Mouse (Mus musculus) cerebellum, adult (tissue): ENCODE measurements around the gene Tnr.
"Not testable (repeated sequence)": the region's sequence is repeated elsewhere in the genome, so short reads cannot be mapped to it uniquely, and the experiment has no call there.

ENCODE experiments used
- ATAC-seq: cut with Nextera tagmentation; 2 replicates; pipeline ENCODE4 v1.9.2; 2017; ENCODE audit warnings: mild to moderate bottlenecking, moderate library complexity, mixed read lengths; ENCODE audit not compliant: insufficient number of reproducible peaks, low FRiP score, low TSS enrichment

Gene Tnr

GRCm38 (mm10) chr1:159914726-159915125, 391.2 kb downstream of the Tnr start:
- ATAC-seq: no peak

GRCm38 (mm10) chr1:159920571-159920970, 397.0 kb downstream of the Tnr start:
- ATAC-seq: no peak

GRCm38 (mm10) chr1:159923010-159923409, 399.4 kb downstream of the Tnr start:
- ATAC-seq: no peak

- no peak for ATAC-seq
These were observed 400.5 kb downstream of the Tnr start for GRCm38 (mm10) chr1:159924105-159924504.

GRCm38 (mm10) chr1:159924684-159925083, 401.1 kb downstream of the Tnr start:
- no peak for ATAC-seq

DNA sequence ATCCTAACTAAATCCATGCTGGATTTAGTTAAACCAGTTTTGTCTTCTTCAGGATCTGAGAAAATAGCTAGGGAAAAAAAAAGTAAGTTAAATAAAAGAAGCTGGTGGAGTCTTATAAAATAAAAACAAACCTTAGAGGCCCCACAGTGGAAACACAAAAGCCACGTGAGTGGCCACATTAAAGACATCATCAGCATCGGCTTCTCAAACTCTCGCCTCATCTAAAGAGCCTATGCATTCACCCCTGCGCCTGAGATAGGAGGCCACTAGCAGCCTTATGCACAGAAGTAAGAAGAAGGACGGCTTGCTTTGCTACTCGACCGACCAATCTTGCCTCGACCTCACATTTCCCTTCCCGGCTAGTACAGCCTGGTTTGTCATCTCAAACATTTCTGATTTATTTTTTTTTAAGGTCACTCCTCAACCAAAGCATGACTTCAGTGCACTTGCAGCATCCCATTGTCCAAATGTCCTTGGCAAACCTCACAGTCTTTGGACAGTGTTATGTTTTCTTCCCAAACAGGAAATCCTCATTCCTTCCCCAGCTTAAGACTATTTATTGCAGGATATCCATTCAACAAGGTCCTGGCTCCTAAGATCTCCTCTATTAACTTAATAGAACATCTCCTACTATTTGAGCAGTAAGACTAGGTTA, 405.2 kb downstream of the Tnr start:
- no peak for ATAC-seq

DNA sequence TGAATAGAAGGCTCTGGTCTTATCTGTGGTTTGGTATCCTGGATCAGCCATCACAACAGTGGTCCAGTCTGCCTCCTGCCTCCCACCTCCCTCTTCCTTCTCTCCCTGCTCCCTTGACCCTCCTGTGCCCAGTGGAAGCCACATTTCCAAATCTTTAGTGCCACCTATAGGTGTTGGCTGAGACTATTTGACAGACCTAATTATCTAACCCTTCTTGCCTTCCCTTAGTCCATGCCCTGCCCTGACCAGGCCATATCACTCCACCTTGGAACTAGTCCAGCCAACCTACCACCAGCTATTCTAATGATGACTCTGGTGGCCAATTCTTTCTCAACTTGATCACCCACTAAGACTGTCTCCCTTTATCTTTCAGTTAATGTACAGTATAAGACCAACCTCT, 408.5 kb downstream of the Tnr start:
- 0 out of 2 replicates have a peak, but pooled peaks have one; percentile 36 for ATAC-seq

DNA sequence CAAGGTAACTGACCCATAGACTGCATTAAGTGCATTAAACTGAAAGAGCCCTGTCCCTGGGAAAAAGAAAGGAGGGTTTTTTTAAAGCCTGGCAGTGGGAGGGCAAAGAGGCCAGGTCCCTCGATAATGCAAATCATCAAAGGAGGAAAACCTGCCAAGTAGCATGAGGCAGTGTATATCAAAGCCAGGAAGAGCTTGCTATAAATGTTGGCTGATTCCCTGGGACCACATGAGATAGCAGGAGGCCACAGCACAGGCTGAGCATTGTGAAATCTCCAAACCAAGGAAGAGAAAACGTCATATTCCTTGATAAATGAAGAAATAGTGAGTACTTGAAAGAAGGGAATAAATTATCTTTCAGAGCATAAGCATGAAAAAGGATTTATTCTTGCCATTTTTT, 409.0 kb downstream of the Tnr start:
- ATAC-seq: no peak

DNA sequence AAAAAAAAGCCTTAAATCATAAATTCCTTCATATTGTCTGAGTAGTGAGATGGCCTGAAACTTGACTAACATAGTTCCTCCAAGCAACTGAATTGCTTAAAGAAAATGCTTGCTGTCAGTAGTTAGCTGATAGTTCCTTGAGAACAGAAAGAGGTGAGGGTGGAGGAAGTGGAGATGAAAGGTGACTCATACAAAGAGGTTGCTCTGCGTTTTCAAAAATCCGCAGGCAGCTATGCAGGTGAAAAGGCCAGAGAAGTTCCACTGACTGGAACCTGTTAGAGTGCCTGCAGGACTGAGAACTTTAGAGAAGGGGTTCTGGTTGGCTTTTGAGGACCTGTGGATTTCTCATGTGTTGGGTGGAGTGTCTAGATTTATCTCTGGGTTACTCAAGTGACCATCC, 414.9 kb downstream of the Tnr start:
- ATAC-seq: no peak

DNA sequence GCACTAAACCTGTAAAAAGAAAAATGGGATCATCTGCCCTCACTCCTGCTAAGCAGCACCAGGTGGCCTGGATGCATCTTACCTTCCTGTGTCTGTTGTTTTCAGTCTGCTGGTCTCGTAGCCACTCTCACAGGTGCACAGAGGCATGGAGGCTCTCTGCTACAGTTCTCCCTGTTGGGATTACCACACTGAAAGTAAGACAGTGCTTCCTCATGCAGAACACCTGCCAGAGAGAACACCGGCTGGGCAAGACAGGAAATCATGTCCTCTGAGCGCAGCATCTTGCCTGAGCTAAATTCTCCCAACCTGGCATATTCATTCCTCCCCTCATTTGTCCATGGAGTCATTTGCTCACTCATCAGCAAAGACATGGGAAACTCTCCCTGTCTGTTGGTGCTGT, 415.8 kb downstream of the Tnr start:
- ATAC-seq: peak; percentile 76

GRCm38 (mm10) chr1:159953526-159953925, 430.0 kb downstream of the Tnr start:
- ATAC-seq: no peak

GRCm38 (mm10) chr1:159963351-159963750, 439.8 kb downstream of the Tnr start:
- no peak for ATAC-seq

DNA sequence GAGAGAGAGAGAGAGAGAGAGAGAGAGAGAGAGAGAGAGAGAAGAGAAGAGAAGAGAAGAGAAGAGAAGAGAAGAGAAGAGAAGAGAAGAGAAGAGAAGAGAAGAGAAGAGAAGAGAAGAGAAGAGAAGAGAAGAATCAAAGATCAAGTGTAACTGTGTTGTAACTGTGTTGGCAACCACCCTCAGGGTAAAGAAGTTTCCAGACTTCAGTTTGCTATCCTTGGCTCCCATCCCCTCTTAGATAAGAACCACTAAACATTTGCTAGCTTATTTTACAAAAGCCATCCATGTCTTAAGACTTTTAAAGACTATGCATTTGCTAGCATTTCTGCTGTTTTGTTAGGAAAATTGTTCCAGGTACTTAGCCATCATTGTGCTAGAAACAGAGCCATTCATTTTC, 442.7 kb downstream of the Tnr start:
- ATAC-seq: not testable (repeated sequence)

GRCm38 (mm10) chr1:159968395-159968794, 444.8 kb downstream of the Tnr start:
- no peak for ATAC-seq

- no peak for ATAC-seq
These were observed 454.2 kb downstream of the Tnr start for GRCm38 (mm10) chr1:159977786-159978185.

GRCm38 (mm10) chr1:159979096-159979495, 455.5 kb downstream of the Tnr start:
- ATAC-seq: no peak

DNA sequence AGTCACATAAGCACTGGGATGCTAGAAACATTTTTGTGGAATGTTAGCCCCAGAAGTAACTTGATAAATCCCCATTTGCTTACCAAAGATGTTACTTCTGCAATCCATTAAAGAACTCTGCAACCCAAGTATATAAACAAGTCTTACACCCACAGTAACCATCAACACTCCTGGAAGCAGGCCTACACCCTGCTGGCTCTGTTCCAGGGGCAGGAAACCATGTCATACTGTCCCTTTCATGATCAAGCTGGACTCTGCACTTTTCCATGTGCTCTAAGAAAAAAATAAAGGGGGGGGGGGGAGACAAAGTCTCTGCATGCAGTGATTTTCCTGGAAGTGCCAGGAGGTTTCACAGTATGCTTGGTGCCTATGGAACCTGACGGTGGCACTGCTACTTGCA, 456.8 kb downstream of the Tnr start:
- ATAC-seq: no peak
